Mouse (Mus musculus) kidney, adult 8-10 months (tissue): ENCODE measurements around the gene Slc16a5.
A peak's percentile ranks its signal among the peaks of the same experiment; 100 is the strongest.
"Not testable (repeated sequence)": the region's sequence is repeated elsewhere in the genome, so short reads cannot be mapped to it uniquely, and the experiment has no call there.

Source experiments
- DNase-seq, 2 experiments: peaks; one replicate each; pipeline ENCODE4 v3.0.0; 2022

Gene Slc16a5

GRCm38 (mm10) chr11:115481553-115482259 is 19.4 kb downstream of the Slc16a5 start:
- no peak for DNase-seq

- DNase-seq = no peak
Measured at GRCm38 (mm10) chr11:115483278-115483677, 21.0 kb downstream of the Slc16a5 start.

- peak in 1 of 2 experiments; percentile 80 for DNase-seq
Measured at GRCm38 (mm10) chr11:115483726-115484125, 21.5 kb downstream of the Slc16a5 start.

- DNase-seq = no peak
Measured at GRCm38 (mm10) chr11:115485155-115485554, 22.9 kb downstream of the Slc16a5 start.

GRCm38 (mm10) chr11:115488551-115489104 is 26.4 kb downstream of the Slc16a5 start:
- DNase-seq = no peak

GRCm38 (mm10) chr11:115490441-115491355 is 28.4 kb downstream of the Slc16a5 start:
- no peak for DNase-seq

GRCm38 (mm10) chr11:115491356-115492083 is 29.2 kb downstream of the Slc16a5 start, which contains the start of gene Nt5c:
Gene Nt5c, minus strand, starts transcription at chr11:115491862.
- DNase-seq = peak; percentile 76 to 81

- no peak for DNase-seq
Measured at GRCm38 (mm10) chr11:115492387-115492786, 30.1 kb downstream of the Slc16a5 start.

- DNase-seq = not testable (repeated sequence)
Measured at GRCm38 (mm10) chr11:115496559-115496958, 34.3 kb downstream of the Slc16a5 start.

GRCm38 (mm10) chr11:115502636-115503035 is 40.4 kb downstream of the Slc16a5 start:
- no peak for DNase-seq

- no peak for DNase-seq
Measured at GRCm38 (mm10) chr11:115506586-115506985, 44.3 kb downstream of the Slc16a5 start.

GRCm38 (mm10) chr11:115508061-115508460 is 45.8 kb downstream of the Slc16a5 start:
- no peak for DNase-seq

- DNase-seq = no peak
Measured at GRCm38 (mm10) chr11:115509773-115510506, 47.7 kb downstream of the Slc16a5 start.

- DNase-seq = no peak
Measured at GRCm38 (mm10) chr11:115510507-115510888, 48.2 kb downstream of the Slc16a5 start.

GRCm38 (mm10) chr11:115511121-115511520 is 48.8 kb downstream of the Slc16a5 start:
- no peak for DNase-seq

- no peak for DNase-seq
Measured at GRCm38 (mm10) chr11:115512004-115512403, 49.7 kb downstream of the Slc16a5 start.

- peak in 1 of 2 experiments; percentile 10 for DNase-seq
Measured at GRCm38 (mm10) chr11:115512407-115513183, 50.3 kb downstream of the Slc16a5 start.

- peak; percentile 14 to 24 for DNase-seq
Measured at GRCm38 (mm10) chr11:115513271-115514237, 51.3 kb downstream of the Slc16a5 start.

GRCm38 (mm10) chr11:115514238-115514663 is 52.0 kb downstream of the Slc16a5 start, which contains the start of gene Jpt1:
Gene Jpt1, minus strand, starts transcription at chr11:115514387.
- peak; percentile 98 for DNase-seq

GRCm38 (mm10) chr11:115515021-115515420 is 52.7 kb downstream of the Slc16a5 start:
- no peak for DNase-seq
